Mouse (Mus musculus) small intestine, adult 2 months (tissue): Measurements from ENCODE around the gene Pgm1.

Source experiments
- CTCF ChIP-seq: fragments of 200-500 bp; IDR thresholded peaks from 2 replicates; pipeline ENCODE4 v1.5.1; 2012; ENCODE audit warnings: low read depth, mild to moderate bottlenecking, control low read depth, inconsistent platforms, low read length, moderate library complexity, mixed read lengths; ENCODE audit not compliant: insufficient replicate concordance, insufficient read length; ENCODE audit errors: extremely low read depth
- POLR2A ChIP-seq: fragments of 200-500 bp; IDR thresholded peaks from 2 replicates; pipeline ENCODE4 v1.6.1; 2012; ENCODE audit warnings: low read depth, mild to moderate bottlenecking, control low read depth, inconsistent platforms, low read length, moderate library complexity

DNA sequence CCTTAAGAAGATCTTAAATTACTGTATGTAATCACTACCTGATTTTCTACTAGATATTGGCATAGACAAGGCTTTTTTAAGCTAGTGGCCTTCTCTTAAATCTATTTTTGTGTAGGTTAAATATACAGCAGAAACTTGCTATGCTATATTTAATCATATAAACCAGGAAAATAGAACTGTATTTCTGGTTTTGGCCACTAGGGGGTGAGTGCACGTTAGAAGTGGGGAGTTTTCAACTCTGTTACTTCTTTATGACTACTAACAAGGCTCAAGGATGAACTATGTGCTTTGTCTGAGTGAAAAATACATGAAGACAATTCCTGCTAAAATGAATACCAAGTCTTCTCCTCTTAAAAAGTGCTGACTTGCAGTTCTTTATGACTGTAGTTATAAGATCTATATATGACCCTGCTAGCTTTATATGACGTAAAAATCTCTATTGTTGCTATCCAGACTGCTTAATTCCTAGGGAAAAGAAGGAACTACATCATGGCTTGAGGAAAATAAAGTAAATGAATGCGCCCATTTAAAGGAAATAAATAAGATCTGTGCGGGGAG, 15.2 kb upstream of the Pgm1 start:
- TF ChIP-seq CTCF (no peak), POLR2A (no peak)
